Mouse (Mus musculus) left cerebral cortex, adult 2 months (tissue): ENCODE measurements around the gene Gm29735. TPM values are rescaled to one million over a fixed set of nuclear protein-coding genes. Genes with fewer than 3 reads are reported as not detected.
"Not testable (repeated sequence)": the region's sequence is repeated elsewhere in the genome, so short reads cannot be mapped to it uniquely, and the experiment has no call there.

Source experiments
- DNase-seq, 2 experiments: peaks; one replicate each; pipeline ENCODE4 v3.0.0; 2021 to 2022; ENCODE audit warnings: low spot score in 2 of 2, mixed read lengths in 1 of 2; ENCODE audit errors: extremely low spot score in 1 of 2
- H3K27ac ChIP-seq: fragments of 200-600 bp; 2 replicates; pipeline ENCODE4 v1.8.1; 2022
- H3K4me3 ChIP-seq: fragments of 200-600 bp; 2 replicates; pipeline ENCODE4 v1.8.1; 2022
- CTCF ChIP-seq: fragments of 200-600 bp; IDR thresholded peaks from 2 replicates; pipeline ENCODE4 v1.8.1; 2022; ENCODE audit warnings: antibody characterized with exemption, mild to moderate bottlenecking, moderate library complexity
- intact Hi-C: fragments of 180-260 bp; cut with DNase I; formaldehyde crosslinking; loops from one replicate; pipeline ENCODE4 v1.15.1; 2025
- long read RNA-seq, 2 experiments: library from polyadenylated mRNA; stranded (forward); transcript quantifications; one replicate each; pipeline ENCODE4 v2.0.0; 2021; ENCODE audit warnings: borderline mapping rate in 2 of 2
- total RNA-seq, 2 experiments: library from RNA; stranded (reverse); gene quantifications; 2 replicates each; pipeline ENCODE4 v1.2.3; 2021

Gm29735 gene
- total RNA-seq = not detected
- long read RNA-seq, experiment 1 = 0 reads
- long read RNA-seq, experiment 2 = 0 reads

DNA sequence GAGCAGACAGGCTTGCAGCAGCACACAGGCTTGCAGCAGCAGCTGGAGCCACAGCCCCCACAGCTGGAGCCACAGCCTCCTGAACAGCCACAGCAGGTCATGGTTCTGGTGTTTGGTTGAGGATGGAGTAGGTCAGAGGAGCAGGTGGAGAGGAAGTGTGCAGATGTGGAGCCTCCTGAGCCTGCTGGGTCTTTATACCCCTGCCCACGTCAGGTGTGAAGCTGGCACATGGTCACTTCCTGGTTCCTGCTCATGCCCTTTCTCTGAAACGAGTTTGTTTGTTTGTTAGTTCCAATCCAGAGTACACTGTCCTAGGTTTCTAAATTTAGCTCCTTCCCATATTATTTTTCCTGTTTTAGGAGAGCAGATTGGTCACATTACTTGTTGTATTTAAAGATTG is at the start of gene Gm29735:
TSS of gene Gm29735 (minus strand) at position 101 of the 400 bp plus-strand sequence.
- intact Hi-C loops, H3K4me3 ChIP-seq, DNase-seq, H3K27ac ChIP-seq: not testable (repeated sequence)

- intact Hi-C loops = no loop called here
- H3K4me3 ChIP-seq = no peak overlapping the region
- no peak overlapping the region for H3K27ac ChIP-seq
- no peak for DNase-seq
- no peak for TF ChIP-seq CTCF
Observed at GRCm38 (mm10) chr7:142205488-142205887, 48.6 kb upstream of the Gm29735 start.

DNA sequence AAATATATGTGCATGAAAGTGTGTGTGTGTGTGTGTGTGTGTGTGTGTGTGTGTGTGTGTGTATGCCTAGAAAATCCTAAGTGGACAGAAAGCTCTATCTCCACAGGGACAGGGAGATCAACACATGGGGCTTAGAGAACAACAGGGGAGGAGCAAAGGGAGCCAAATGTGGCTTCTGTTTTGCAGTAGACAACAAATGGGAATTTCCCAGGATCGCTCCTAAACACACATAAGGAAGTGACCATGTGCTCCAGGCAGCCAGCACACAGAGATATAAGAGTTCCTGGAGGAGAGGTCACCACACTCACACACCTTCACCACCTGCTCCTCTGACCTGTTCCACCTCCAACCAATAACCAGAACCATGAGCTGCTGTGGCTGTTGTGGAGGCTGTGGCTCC is 44.2 kb upstream of the Gm29735 start, which contains the start of gene Krtap5-3:
TSS of gene Krtap5-3 (plus strand) at position 301 of the 400 bp plus-strand sequence.
- intact Hi-C loops = no loop called here
- TF ChIP-seq CTCF = no peak
- no peak for DNase-seq
- Histone ChIP-seq H3K4me3 (no peak within 1 kb of the TSS), H3K27ac (no peak within 1 kb of the TSS)

GRCm38 (mm10) chr7:142198748-142199147 is 41.8 kb upstream of the Gm29735 start:
- intact Hi-C loops = no loop called here
- TF ChIP-seq CTCF = no peak
- no peak for DNase-seq
- Histone ChIP-seq H3K27ac (no peak overlapping the region), H3K4me3 (no peak overlapping the region)

GRCm38 (mm10) chr7:142190289-142190688 is 33.4 kb upstream of the Gm29735 start, which contains the start of gene Gm10153:
TSS of gene Gm10153 (minus strand) at chr7:142190389.
- TF ChIP-seq CTCF = no peak
- no peak within 1 kb of the TSS for H3K27ac ChIP-seq
- no peak within 1 kb of the TSS for H3K4me3 ChIP-seq
- intact Hi-C loops = no loop called here
- DNase-seq = no peak

- DNase-seq = no peak
- H3K27ac ChIP-seq = no peak overlapping the region
- no peak overlapping the region for H3K4me3 ChIP-seq
- no peak for TF ChIP-seq CTCF
- intact Hi-C loops = no loop called here
Observed at GRCm38 (mm10) chr7:142188156-142188555, 31.2 kb upstream of the Gm29735 start.

GRCm38 (mm10) chr7:142181021-142181420 is 24.1 kb upstream of the Gm29735 start:
- Histone ChIP-seq H3K27ac (no peak overlapping the region), H3K4me3 (no peak overlapping the region)
- TF ChIP-seq CTCF = no peak
- intact Hi-C loops = no loop called here
- DNase-seq = no peak

DNA sequence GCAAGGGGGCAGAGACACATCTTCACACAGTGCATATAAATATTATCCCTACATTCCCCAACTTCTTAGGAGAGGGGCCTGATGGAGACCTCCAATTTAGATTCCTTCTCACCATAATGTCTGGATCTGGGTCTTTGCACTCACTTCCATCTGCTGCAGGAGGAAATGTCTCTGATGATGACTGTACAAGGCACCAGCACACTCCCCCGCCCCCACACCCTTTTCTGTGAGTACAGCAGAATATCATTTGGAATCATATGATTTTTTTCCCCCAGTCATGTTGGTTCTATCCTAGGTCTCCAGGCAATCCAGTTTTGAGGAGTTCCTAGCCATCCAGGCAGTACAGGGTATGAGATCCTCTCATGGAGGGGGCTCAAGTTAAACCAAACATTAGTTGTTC is 21.8 kb upstream of the Gm29735 start:
- intact Hi-C loops = no loop called here
- Histone ChIP-seq H3K4me3 (no peak overlapping the region), H3K27ac (no peak overlapping the region)
- no peak for DNase-seq
- TF ChIP-seq CTCF = no peak

DNA sequence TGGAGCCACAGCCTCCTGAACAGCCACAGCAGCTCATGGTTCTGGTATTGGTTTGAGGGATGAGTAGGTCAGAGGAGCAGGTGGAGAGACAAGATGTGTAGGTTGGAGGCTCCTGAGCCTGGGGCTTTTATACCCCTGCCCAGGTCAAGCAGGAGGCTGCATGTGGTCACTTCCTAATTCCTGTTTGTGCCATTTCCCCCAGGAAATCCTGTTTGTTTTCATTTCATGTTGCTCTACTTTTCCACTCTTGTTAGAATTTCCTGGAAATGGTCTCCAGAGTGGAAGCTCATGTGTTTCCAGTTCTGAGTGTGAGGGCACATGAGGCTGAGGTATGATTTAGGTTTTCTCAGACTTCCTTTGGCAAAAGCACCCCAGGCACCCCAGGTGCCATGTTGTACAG is 19.0 kb upstream of the Gm29735 start, which contains the start of gene Krtap5-2:
TSS of gene Krtap5-2 (minus strand) at position 101 of the 400 bp plus-strand sequence.
- DNase-seq, H3K27ac ChIP-seq, H3K4me3 ChIP-seq, intact Hi-C loops: not testable (repeated sequence)

DNA sequence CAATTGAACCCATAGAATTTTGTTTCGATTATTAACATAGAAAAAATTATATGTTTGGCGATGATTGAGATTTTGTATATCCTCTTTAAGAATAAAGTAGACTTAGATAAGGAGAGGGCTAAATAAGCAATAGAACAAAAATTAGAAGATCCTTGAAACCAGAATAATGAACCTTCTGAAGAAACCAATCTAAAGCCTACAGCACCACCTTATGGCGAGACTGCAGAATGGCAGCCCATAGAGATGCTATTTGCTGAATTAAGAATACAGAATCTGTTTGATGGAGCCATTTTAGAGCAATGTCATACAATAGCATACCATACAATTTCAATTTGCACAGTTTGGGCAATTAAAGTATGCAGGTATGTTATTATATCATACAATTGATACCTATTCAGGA is 12.9 kb upstream of the Gm29735 start:
- Histone ChIP-seq H3K27ac (no peak overlapping the region), H3K4me3 (no peak overlapping the region)
- TF ChIP-seq CTCF = peak; percentile 62
- intact Hi-C loops = loop anchor here (5.0 kb wide), 1 partner anchor 153 kb away; no protein-coding TSS in a partner anchor
- DNase-seq = no peak

GRCm38 (mm10) chr7:142165639-142166038 is 8.7 kb upstream of the Gm29735 start, which contains the start of gene Gm4553:
TSS of gene Gm4553 (minus strand) at chr7:142165739.
- H3K27ac ChIP-seq, DNase-seq, intact Hi-C loops, H3K4me3 ChIP-seq: not testable (repeated sequence)

DNA sequence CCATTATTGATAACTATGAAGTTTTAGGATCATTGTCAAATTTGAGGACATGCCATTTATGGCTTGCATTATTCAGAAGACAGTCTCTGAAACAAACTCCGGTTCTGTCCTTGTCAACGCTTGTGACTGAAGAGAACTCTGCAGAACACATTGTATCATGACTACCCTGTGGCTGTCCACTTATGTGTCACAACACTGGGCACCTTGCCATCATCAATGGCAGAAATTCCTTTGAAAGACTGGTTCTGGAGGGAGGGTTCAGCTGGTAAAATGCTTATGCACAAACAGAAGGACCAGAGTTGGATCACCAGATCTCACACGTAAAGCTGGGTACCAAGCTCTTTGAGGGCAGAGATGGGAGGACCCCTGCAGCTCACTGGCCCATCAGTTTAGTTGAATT is 2.5 kb upstream of the Gm29735 start:
- no peak for TF ChIP-seq CTCF
- Histone ChIP-seq H3K4me3 (no peak overlapping the region), H3K27ac (no peak overlapping the region)
- intact Hi-C loops = no loop called here
- no peak for DNase-seq

DNA sequence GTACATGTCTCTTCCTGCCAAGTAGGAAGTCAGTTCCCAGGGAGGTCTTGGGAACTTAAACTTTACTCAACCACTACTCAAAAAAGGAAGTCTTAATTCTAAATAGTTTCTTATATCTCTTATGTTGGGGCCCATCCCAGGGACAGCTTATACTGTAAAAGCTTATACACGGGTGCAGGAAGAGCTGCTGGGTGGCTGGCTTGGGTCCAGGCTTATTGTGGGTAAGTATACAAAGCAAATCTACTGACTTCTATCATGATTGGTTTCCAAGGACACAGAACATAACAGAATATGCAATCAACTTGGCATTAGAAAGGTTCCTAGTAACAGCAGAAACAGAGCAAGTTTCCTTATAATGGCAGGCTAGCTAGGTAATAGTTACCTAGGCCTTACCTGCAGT is 1.6 kb downstream of the Gm29735 start:
- no peak for TF ChIP-seq CTCF
- Histone ChIP-seq H3K4me3 (no peak overlapping the region), H3K27ac (no peak overlapping the region)
- intact Hi-C loops = no loop called here
- DNase-seq = no peak
